8 mouse cellular contexts compared by ENCODE assay signal in genomic region chr11:54884937-54885336, GRCm38 (mm10). TPM values are rescaled to one million over a fixed set of nuclear protein-coding genes. Genes with fewer than 3 reads are reported as not detected.
DNase-seq lines count a peak whose midpoint lies in the region; ATAC-seq lines count a peak whose summit lies in the region.

No protein-coding gene starts in this region.

- peak; percentile 20 to 61 for DNase-seq in spleen, postnatal 4 days (ENCODE audit: low spot score in 2 of 2)
- no peak for DNase-seq in spleen, postnatal 10 days (ENCODE audit: low spot score in 2 of 2)
- no peak for DNase-seq in heart, embryonic 10.5 days (ENCODE audit: low spot score)
- peak; percentile 84 to 96 for DNase-seq in kidney, postnatal 25 days
- DNase-seq in lung, postnatal 4 days = peak; percentile 68 to 88
- DNase-seq in natural killer cell, adult 2 months (ENCODE audit: low spot score in 2 of 2) = no peak

- H3K9me3 ChIP-seq in heart, embryonic 10.5 days = no peaks in the 10 kb centered on the region
- no peaks in the 10 kb centered on the region for H3K9me3 ChIP-seq in hindbrain, embryonic 16.5 days (ENCODE audit: control insufficient read depth, low read length)
- no peaks in the 10 kb centered on the region for H3K9me3 ChIP-seq in midbrain, embryonic 13.5 days

- WGBS in heart, embryonic 10.5 days = 22% methylated on average over 5 of the region's 5 CpGs
- 22% methylated on average over 5 of the region's 5 CpGs for WGBS in hindbrain, embryonic 16.5 days
- WGBS in midbrain, embryonic 13.5 days = 38% methylated on average over 5 of the region's 5 CpGs

- peaks cover 47% of the 10 kb centered on the region for H3K4me1 ChIP-seq in heart, embryonic 10.5 days
- H3K4me1 ChIP-seq in hindbrain, embryonic 16.5 days (ENCODE audit: control insufficient read depth, insufficient read depth, low read depth, low read length) = no peaks in the 10 kb centered on the region
- peaks cover 6% of the 10 kb centered on the region for H3K4me1 ChIP-seq in midbrain, embryonic 13.5 days (replicated peaks)

- H3K9ac ChIP-seq in hindbrain, embryonic 16.5 days (ENCODE audit: low read depth, low read length) = no peak overlapping the region
- H3K9ac ChIP-seq in midbrain, embryonic 13.5 days (replicated peaks) = no peak overlapping the region

- no peaks in the 10 kb centered on the region for H3K27me3 ChIP-seq in heart, embryonic 10.5 days (ENCODE audit: insufficient read depth, poor library complexity, severe bottlenecking)
- H3K27me3 ChIP-seq in hindbrain, embryonic 16.5 days (replicated peaks; ENCODE audit: control insufficient read depth, insufficient read depth, low read length) = no peaks in the 10 kb centered on the region
- no peaks in the 10 kb centered on the region for H3K27me3 ChIP-seq in midbrain, embryonic 13.5 days

- no peak for ATAC-seq in hindbrain, embryonic 16.5 days
- no peak for ATAC-seq in midbrain, embryonic 13.5 days

- no peaks in the 10 kb centered on the region for H3K36me3 ChIP-seq in heart, embryonic 10.5 days
- no peaks in the 10 kb centered on the region for H3K36me3 ChIP-seq in hindbrain, embryonic 16.5 days (ENCODE audit: control insufficient read depth, insufficient read depth, low read length)
- H3K36me3 ChIP-seq in midbrain, embryonic 13.5 days = no peaks in the 10 kb centered on the region

- H3K4me3 ChIP-seq in heart, embryonic 10.5 days = no peak overlapping the region
- H3K4me3 ChIP-seq in hindbrain, embryonic 16.5 days (ENCODE audit: low read length) = no peak overlapping the region
- H3K4me3 ChIP-seq in midbrain, embryonic 13.5 days (replicated peaks) = no peak overlapping the region

- peak overlapping the region; percentile 77 for H3K27ac ChIP-seq in heart, embryonic 10.5 days
- no peak overlapping the region for H3K27ac ChIP-seq in hindbrain, embryonic 16.5 days (ENCODE audit: low read depth, low read length)
- H3K27ac ChIP-seq in midbrain, embryonic 13.5 days = no peak overlapping the region

- no peak overlapping the region for H3K4me2 ChIP-seq in hindbrain, embryonic 16.5 days (ENCODE audit: low read length)
- no peak overlapping the region for H3K4me2 ChIP-seq in midbrain, embryonic 13.5 days (replicated peaks)

RNA-seq across cellular contexts. Expression of gene Gpx3, which starts 17.3 kb away (rescaled TPM):
- polyA plus RNA-seq in heart, embryonic 10.5 days (2016; fragmentation: Nextera tagmentation; extraction: Ambion mirVana) = 1,153 and 1,643 TPM in 2 replicates
- 78.5 and 78.8 TPM in 2 replicates for polyA plus RNA-seq in hindbrain, embryonic 16.5 days (2015; fragmentation: Nextera tagmentation; extraction: Ambion mirVana)
- polyA plus RNA-seq in midbrain, embryonic 13.5 days (2015; fragmentation: Nextera tagmentation; extraction: Ambion mirVana) = 19.6 and 21.4 TPM in 2 replicates

RNA-seq across cellular contexts. Expression of gene Hint1, which starts 18.8 kb away (rescaled TPM):
- 602 and 622 TPM in 2 replicates for polyA plus RNA-seq in heart, embryonic 10.5 days (2016; fragmentation: Nextera tagmentation; extraction: Ambion mirVana)
- 728 and 827 TPM in 2 replicates for polyA plus RNA-seq in hindbrain, embryonic 16.5 days (2015; fragmentation: Nextera tagmentation; extraction: Ambion mirVana)
- polyA plus RNA-seq in midbrain, embryonic 13.5 days (2015; fragmentation: Nextera tagmentation; extraction: Ambion mirVana) = 703 and 771 TPM in 2 replicates

RNA-seq across cellular contexts. Expression of gene Lyrm7, which starts 24.2 kb away (rescaled TPM):
- 11.8 and 17.9 TPM in 2 replicates for polyA plus RNA-seq in heart, embryonic 10.5 days (2016; fragmentation: Nextera tagmentation; extraction: Ambion mirVana)
- polyA plus RNA-seq in hindbrain, embryonic 16.5 days (2015; fragmentation: Nextera tagmentation; extraction: Ambion mirVana) = 10.4 and 10.6 TPM in 2 replicates
- 7.1 and 11.2 TPM in 2 replicates for polyA plus RNA-seq in midbrain, embryonic 13.5 days (2015; fragmentation: Nextera tagmentation; extraction: Ambion mirVana)

Comparison
In these comparisons a context has a peak if more than half of its experiments do, and no peak if none do; other contexts are left out.
1. DNase-seq: peak in spleen, postnatal 4 days (2 of 2), kidney, postnatal 25 days (2 of 2) and lung, postnatal 4 days (2 of 2); none in spleen, postnatal 10 days (0 of 2), heart, embryonic 10.5 days (single experiment) and natural killer cell, adult 2 months (0 of 2).
2. RNA of gene Gpx3, which starts 17.3 kb away (polyA plus RNA-seq): 1,153 to 1,643 TPM in heart, embryonic 10.5 days; 78.5 to 78.8 TPM in hindbrain, embryonic 16.5 days and 19.6 to 21.4 TPM in midbrain, embryonic 13.5 days; every median in the first group is over 10 times any median in the second.